Mouse (Mus musculus): ENCODE data around the gene Slc17a7.

- TF ChIP-seq POLR2A (IDR thresholded peaks at IDR 0.05; ENCODE audit: control insufficient read depth, extremely low read depth, insufficient read depth, low read length, poor library complexity) (no peak), CTCF (IDR thresholded peaks at IDR 0.05; ENCODE audit: borderline replicate concordance, control insufficient read depth, extremely low read depth, insufficient read depth, low read length, poor library complexity) (no peak)
Observed at GRCm38 (mm10) chr7:45183672-45184071, 19.9 kb downstream of the Slc17a7 start.
